ENCODE assay signal across 8 mouse cellular contexts in genomic region chr10:81137252-81138130, GRCm38 (mm10). TPM values are rescaled to one million over a fixed set of nuclear protein-coding genes. Genes with fewer than 3 reads are reported as not detected.
DNase-seq lines count a peak whose midpoint lies in the region; ATAC-seq and TF ChIP-seq lines count a peak whose summit lies in the region.

No protein-coding gene starts in this region.

- peak overlapping the region; percentile 66 for H3K27ac ChIP-seq in ES-Bruce4 (ENCODE audit: insufficient read depth, low read length)
- H3K27ac ChIP-seq in forebrain, embryonic 13.5 days = peak overlapping the region; percentile 91
- peak overlapping the region; percentile 98 for H3K27ac ChIP-seq in neural tube, embryonic 15.5 days (replicated peaks)

- H3K4me1 ChIP-seq in ES-Bruce4 (ENCODE audit: control insufficient read depth, insufficient read depth, low read length) = peaks cover 2% of the 10 kb centered on the region
- peaks cover 54% of the 10 kb centered on the region for H3K4me1 ChIP-seq in forebrain, embryonic 13.5 days
- H3K4me1 ChIP-seq in neural tube, embryonic 15.5 days = peaks cover 61% of the 10 kb centered on the region

- H3K9ac ChIP-seq in ES-Bruce4 (ENCODE audit: low read depth, poor library complexity, severe bottlenecking) = peak overlapping the region; percentile 99
- H3K9ac ChIP-seq in forebrain, embryonic 13.5 days = peak overlapping the region; percentile 93
- H3K9ac ChIP-seq in neural tube, embryonic 15.5 days (replicated peaks) = peak overlapping the region; percentile 94

- under 1% methylated on average over 69 of the region's 89 CpGs for WGBS in forebrain, embryonic 13.5 days
- under 1% methylated on average over 72 of the region's 89 CpGs for WGBS in neural tube, embryonic 15.5 days

- no peak for TF ChIP-seq EP300 in ES-Bruce4 (IDR thresholded peaks at IDR 0.05; ENCODE audit: insufficient read depth, low read depth, low read length)

- no peak for TF ChIP-seq CTCF in ES-Bruce4 (IDR thresholded peaks at IDR 0.05; ENCODE audit: low read depth, low read length)

- no peaks in the 10 kb centered on the region for H3K27me3 ChIP-seq in ES-Bruce4 (ENCODE audit: control insufficient read depth, insufficient read depth, low read length, poor library complexity, severe bottlenecking)
- H3K27me3 ChIP-seq in forebrain, embryonic 13.5 days = peaks cover 34% of the 10 kb centered on the region
- peaks cover 29% of the 10 kb centered on the region for H3K27me3 ChIP-seq in neural tube, embryonic 15.5 days (replicated peaks)

- H3K9me3 ChIP-seq in ES-Bruce4 (replicated peaks; ENCODE audit: control insufficient read depth, insufficient read depth, low read length, poor library complexity, severe bottlenecking) = no peaks in the 10 kb centered on the region
- no peaks in the 10 kb centered on the region for H3K9me3 ChIP-seq in forebrain, embryonic 13.5 days (replicated peaks)
- no peaks in the 10 kb centered on the region for H3K9me3 ChIP-seq in neural tube, embryonic 15.5 days (replicated peaks)

- intact Hi-C loops in heart, postnatal 14 days (cut with DNase I) = loop anchor here (2.0 kb wide), 1 partner anchor 29 kb away; the partner anchor contains the start of gene Pias4

- no peaks in the 10 kb centered on the region for H3K36me3 ChIP-seq in ES-Bruce4 (ENCODE audit: control insufficient read depth, insufficient read depth, low read length, poor library complexity, severe bottlenecking)
- no peaks in the 10 kb centered on the region for H3K36me3 ChIP-seq in forebrain, embryonic 13.5 days (ENCODE audit: poor library complexity, severe bottlenecking)
- H3K36me3 ChIP-seq in neural tube, embryonic 15.5 days = no peaks in the 10 kb centered on the region

- peak; percentile 70 for ATAC-seq in cerebellum, adult (ENCODE audit: insufficient number of reproducible peaks, low FRiP score, low TSS enrichment)
- peak; percentile 94 for ATAC-seq in forebrain, embryonic 13.5 days
- peak; percentile 88 for ATAC-seq in neural tube, embryonic 15.5 days (ENCODE audit: low FRiP score)

- peak overlapping the region; percentile 91 for H3K4me2 ChIP-seq in forebrain, embryonic 13.5 days
- H3K4me2 ChIP-seq in neural tube, embryonic 15.5 days = peak overlapping the region; percentile 98

- no peak for TF ChIP-seq POLR2A in ES-Bruce4 (IDR thresholded peaks at IDR 0.05; ENCODE audit: insufficient read depth, low read length)

- DNase-seq in heart, postnatal 14 days = peak; percentile 99 to 100
- DNase-seq in layer of hippocampus, adult 11-12 months (ENCODE audit: low spot score) = peak; percentile 99
- DNase-seq in lung, adult 18-20 months = peak; percentile 99
- peak; percentile 99 for DNase-seq in testis, postnatal 14 days (ENCODE audit: low spot score)

- peak overlapping the region; percentile 95 for H3K4me3 ChIP-seq in ES-Bruce4 (ENCODE audit: low read depth, low read length)
- peak overlapping the region; percentile 85 for H3K4me3 ChIP-seq in forebrain, embryonic 13.5 days
- peak overlapping the region; percentile 77 for H3K4me3 ChIP-seq in neural tube, embryonic 15.5 days (replicated peaks)

RNA-seq across cellular contexts. Expression of gene Zbtb7a, which starts 2.5 kb away (rescaled TPM):
- 12.6 and 14.4 TPM in 2 replicates for polyA plus RNA-seq in ES-Bruce4 (2011; ENCODE audit: insufficient read depth, insufficient read length, low read depth, missing spikeins)
- polyA plus RNA-seq in forebrain, embryonic 13.5 days (2015; fragmentation: Nextera tagmentation; extraction: Ambion mirVana) = 10.4 and 10.6 TPM in 2 replicates
- 10 to 100 TPM; 40.8 to 43.2 TPM for total RNA-seq in heart, postnatal 14 days (2021)
- 14.8 and 21.0 TPM in 2 replicates for polyA plus RNA-seq in neural tube, embryonic 15.5 days (2015; fragmentation: Nextera tagmentation; extraction: Ambion mirVana)

RNA-seq across cellular contexts. Expression of gene Pias4, which starts 30.2 kb away (rescaled TPM):
- polyA plus RNA-seq in ES-Bruce4 (2011; ENCODE audit: insufficient read depth, insufficient read length, low read depth, missing spikeins) = 36.8 and 44.9 TPM in 2 replicates
- polyA plus RNA-seq in forebrain, embryonic 13.5 days (2015; fragmentation: Nextera tagmentation; extraction: Ambion mirVana) = 54.2 and 57.0 TPM in 2 replicates
- total RNA-seq in heart, postnatal 14 days (2021) = 10 to 100 TPM; 15.2 to 18.3 TPM
- 52.8 and 57.3 TPM in 2 replicates for polyA plus RNA-seq in neural tube, embryonic 15.5 days (2015; fragmentation: Nextera tagmentation; extraction: Ambion mirVana)

RNA-seq across cellular contexts. Expression of gene Map2k2, which starts 31.8 kb away (rescaled TPM):
- polyA plus RNA-seq in ES-Bruce4 (2011; ENCODE audit: insufficient read depth, insufficient read length, low read depth, missing spikeins) = 46.3 and 53.0 TPM in 2 replicates
- 200 and 211 TPM in 2 replicates for polyA plus RNA-seq in forebrain, embryonic 13.5 days (2015; fragmentation: Nextera tagmentation; extraction: Ambion mirVana)
- total RNA-seq in heart, postnatal 14 days (2021) = 100 to 1,000 TPM; 115 to 122 TPM
- 227 and 241 TPM in 2 replicates for polyA plus RNA-seq in neural tube, embryonic 15.5 days (2015; fragmentation: Nextera tagmentation; extraction: Ambion mirVana)

RNA-seq across cellular contexts. Expression of gene Creb3l3, which starts 38.8 kb away (rescaled TPM):
- 0.68 TPM in 1 of 2 replicates, not detected in the other for polyA plus RNA-seq in ES-Bruce4 (2011; ENCODE audit: insufficient read depth, insufficient read length, low read depth, missing spikeins)
- 0.30 and 0.42 TPM in 2 replicates for polyA plus RNA-seq in forebrain, embryonic 13.5 days (2015; fragmentation: Nextera tagmentation; extraction: Ambion mirVana)
- total RNA-seq in heart, postnatal 14 days (2021) = under 1 TPM; 0.69 to 0.90 TPM
- 0.38 and 0.56 TPM in 2 replicates for polyA plus RNA-seq in neural tube, embryonic 15.5 days (2015; fragmentation: Nextera tagmentation; extraction: Ambion mirVana)

RNA-seq across cellular contexts. Expression of gene Eef2, which starts 38.9 kb away (rescaled TPM):
- 2,442 and 2,478 TPM in 2 replicates for polyA plus RNA-seq in ES-Bruce4 (2011; ENCODE audit: insufficient read depth, insufficient read length, low read depth, missing spikeins)
- 555 and 583 TPM in 2 replicates for polyA plus RNA-seq in forebrain, embryonic 13.5 days (2015; fragmentation: Nextera tagmentation; extraction: Ambion mirVana)
- 1,000 to 10,000 TPM; 1,113 to 1,165 TPM for total RNA-seq in heart, postnatal 14 days (2021)
- 493 and 549 TPM in 2 replicates for polyA plus RNA-seq in neural tube, embryonic 15.5 days (2015; fragmentation: Nextera tagmentation; extraction: Ambion mirVana)

Comparison
In these comparisons a context has a peak if more than half of its experiments do, and no peak if none do; other contexts are left out.
1. Peak in every context shown above with its lines: DNase-seq, ATAC-seq, H3K4me3 ChIP-seq and H3K27ac ChIP-seq.